Mouse (Mus musculus) hindbrain, embryonic 14.5 days (tissue): ENCODE data around the gene Pdzd7. TPM values are rescaled to one million over a fixed set of nuclear protein-coding genes. Genes with fewer than 3 reads are reported as not detected.

Source experiments
- ATAC-seq: fragments of 200-750 bp; cut with Nextera tagmentation; 2 replicates; pipeline ENCODE4 v1.8.0; 2017; ENCODE audit warnings: moderate number of reproducible peaks, mild to moderate bottlenecking, moderate TSS enrichment, moderate library complexity; ENCODE audit not compliant: low FRiP score
- DNase-seq: peaks from one replicate; pipeline ENCODE4 v3.0.0-alpha.2; 2015; ENCODE audit warnings: low spot score
- H3K27ac ChIP-seq: fragments of 300-500 bp; sonication (generic); 2 replicates; pipeline ENCODE4 v1.5.1; 2014; ENCODE audit warnings: mild to moderate bottlenecking, moderate library complexity
- H3K27me3 ChIP-seq: fragments of 300-500 bp; sonication (generic); 2 replicates; pipeline ENCODE4 v1.6.1; 2014; ENCODE audit warnings: mild to moderate bottlenecking, low read length, mixed read lengths; ENCODE audit not compliant: control insufficient read depth, insufficient read depth
- H3K36me3 ChIP-seq: fragments of 300-500 bp; sonication (generic); replicated peaks from 2 replicates; pipeline ENCODE4 v1.6.1; 2014; ENCODE audit not compliant: control insufficient read depth, insufficient read depth
- H3K4me1 ChIP-seq: fragments of 300-500 bp; sonication (generic); replicated peaks from 2 replicates; pipeline ENCODE4 v1.6.1; 2014; ENCODE audit warnings: antibody characterized with exemption, low read length, mixed read lengths; ENCODE audit not compliant: control insufficient read depth, insufficient read depth
- H3K4me2 ChIP-seq: fragments of 300-500 bp; sonication (generic); replicated peaks from 2 replicates; pipeline ENCODE4 v1.6.1; 2014; ENCODE audit warnings: mild to moderate bottlenecking, moderate library complexity
- H3K4me3 ChIP-seq: fragments of 300-500 bp; sonication (generic); replicated peaks from 2 replicates; pipeline ENCODE4 v1.5.1; 2014; ENCODE audit warnings: mild to moderate bottlenecking, low read length
- H3K9ac ChIP-seq: fragments of 300-500 bp; sonication (generic); 2 replicates; pipeline ENCODE4 v1.6.1; 2014
- H3K9me3 ChIP-seq: fragments of 300-500 bp; sonication (generic); 2 replicates; pipeline ENCODE4 v1.6.1; 2016; ENCODE audit warnings: low read length; ENCODE audit not compliant: control insufficient read depth
- WGBS: fragments of 180-500 bp; shearing (Covaris S2); extraction: QIAGEN DNeasy Blood & Tissue Kit; methylation state at CpG from one replicate; pipeline ENCODE4 v1.1.7; 2014; 5-methylcytosine and 5-hydroxymethylcytosine counted together
- polyA plus RNA-seq: library from polyadenylated mRNA; unstranded; fragments of >200 nt; fragmentation: Nextera tagmentation; extraction: Ambion mirVana; gene quantifications from 2 replicates; pipeline ENCODE4 v1.2.1, GENCODE M21; 2014

Pdzd7 gene
- polyA plus RNA-seq, 1 experiment from 2014 or later, result 2.5 TPM

GRCm38 (mm10) chr19:45049523-45049922 is 4.0 kb upstream of the Pdzd7 start:
- WGBS, result 81% methylated on average over 9 of the region's 9 CpGs
- ATAC-seq, result no peak
- peak overlapping the region; percentile 76 for H3K4me2 ChIP-seq
- peak overlapping the region; percentile 72; the same call in 1 of the 2 replicates for H3K9ac ChIP-seq
- no peak overlapping the region for H3K27ac ChIP-seq
- no peaks in the 10 kb centered on the region for H3K9me3 ChIP-seq
- H3K36me3 ChIP-seq, result peaks cover 53% of the 10 kb centered on the region
- DNase-seq, result no peak
- peaks cover 10% of the 10 kb centered on the region; the same call in 1 of the 2 replicates for H3K27me3 ChIP-seq
- peak overlapping the region; percentile 50 for H3K4me3 ChIP-seq
- peaks cover 29% of the 10 kb centered on the region for H3K4me1 ChIP-seq

GRCm38 (mm10) chr19:45048644-45049365 is 3.3 kb upstream of the Pdzd7 start:
- ATAC-seq (no peak), DNase-seq (no peak)
- Histone ChIP-seq H3K27ac (peak overlapping the region; percentile 94), H3K4me2 (peak overlapping the region; percentile 76), H3K9ac (peak overlapping the region; percentile 72), H3K36me3 (peaks cover 46% of the 10 kb centered on the region), H3K4me1 (peaks cover 29% of the 10 kb centered on the region), H3K9me3 (no peaks in the 10 kb centered on the region), H3K4me3 (peak overlapping the region; percentile 50), H3K27me3 (peaks cover 10% of the 10 kb centered on the region; the same call in 1 of the 2 replicates)
- WGBS, result 79% methylated on average over 12 of the region's 12 CpGs

GRCm38 (mm10) chr19:45047935-45048643 is 2.6 kb upstream of the Pdzd7 start:
- peaks cover 39% of the 10 kb centered on the region for H3K36me3 ChIP-seq
- no peaks in the 10 kb centered on the region for H3K9me3 ChIP-seq
- DNase-seq (peak; percentile 33), ATAC-seq (peak; percentile 48)
- WGBS, result 33% methylated on average over 11 of the region's 11 CpGs
- H3K4me3 ChIP-seq, result peak overlapping the region; percentile 50
- H3K4me1 ChIP-seq, result peaks cover 29% of the 10 kb centered on the region
- H3K27me3 ChIP-seq, result peaks cover 10% of the 10 kb centered on the region; the same call in 1 of the 2 replicates
- peak overlapping the region; percentile 76 for H3K4me2 ChIP-seq
- H3K27ac ChIP-seq, result peak overlapping the region; percentile 94
- peak overlapping the region; percentile 72 for H3K9ac ChIP-seq

GRCm38 (mm10) chr19:45047417-45047934 is 2.0 kb upstream of the Pdzd7 start, which contains the start of gene Sfxn3:
Sfxn3 (plus strand) TSS chr19:45047503.
- peak within 1 kb of the TSS; percentile 76 for H3K4me2 ChIP-seq
- under 1% methylated on average over 26 of the region's 26 CpGs for WGBS
- peak; percentile 85 for ATAC-seq
- peak within 1 kb of the TSS; percentile 72 for H3K9ac ChIP-seq
- DNase-seq, result peak; percentile 90
- H3K36me3 ChIP-seq, result peaks cover 32% of the 10 kb centered on the region
- peaks cover 29% of the 10 kb centered on the region for H3K4me1 ChIP-seq
- peak within 1 kb of the TSS; percentile 50 for H3K4me3 ChIP-seq
- no peaks in the 10 kb centered on the region for H3K9me3 ChIP-seq
- peaks cover 10% of the 10 kb centered on the region; the same call in 1 of the 2 replicates for H3K27me3 ChIP-seq
- H3K27ac ChIP-seq, result peak within 1 kb of the TSS; percentile 94

- peak; percentile 80 for DNase-seq
- peak overlapping the region; percentile 76 for H3K4me2 ChIP-seq
- peak; percentile 54 for ATAC-seq
- peak overlapping the region; percentile 50 for H3K4me3 ChIP-seq
- H3K36me3 ChIP-seq, result peaks cover 25% of the 10 kb centered on the region
- no peaks in the 10 kb centered on the region for H3K9me3 ChIP-seq
- H3K4me1 ChIP-seq, result peaks cover 29% of the 10 kb centered on the region
- peak overlapping the region; percentile 94 for H3K27ac ChIP-seq
- WGBS, result 1% methylated on average over 34 of the region's 34 CpGs
- peaks cover 10% of the 10 kb centered on the region; the same call in 1 of the 2 replicates for H3K27me3 ChIP-seq
- H3K9ac ChIP-seq, result peak overlapping the region; percentile 72
Measured at GRCm38 (mm10) chr19:45046523-45047321, 1.2 kb upstream of the Pdzd7 start.

GRCm38 (mm10) chr19:45045236-45045635 is 281 bp downstream of the Pdzd7 start:
- Histone ChIP-seq H3K27ac (no peak overlapping the region), H3K4me3 (no peak overlapping the region), H3K36me3 (0 out of 2 replicates have a peak, but pooled peaks cover 11% of the 10 kb centered on the region), H3K4me1 (peaks cover 29% of the 10 kb centered on the region), H3K27me3 (peaks cover 10% of the 10 kb centered on the region; the same call in 1 of the 2 replicates), H3K9ac (no peak overlapping the region), H3K9me3 (no peaks in the 10 kb centered on the region), H3K4me2 (no peak overlapping the region)
- DNase-seq, result no peak
- WGBS, result 57% methylated on average over 15 of the region's 15 CpGs
- ATAC-seq, result no peak

GRCm38 (mm10) chr19:45044389-45044927 is 1.1 kb downstream of the Pdzd7 start:
- H3K4me1 ChIP-seq, result peaks cover 25% of the 10 kb centered on the region
- H3K4me3 ChIP-seq, result no peak overlapping the region
- 0 out of 2 replicates have a peak, but pooled peaks cover 4% of the 10 kb centered on the region for H3K36me3 ChIP-seq
- H3K27me3 ChIP-seq, result peaks cover 14% of the 10 kb centered on the region
- no peak overlapping the region for H3K4me2 ChIP-seq
- WGBS, result 62% methylated on average over 11 of the region's 11 CpGs
- ATAC-seq (no peak), DNase-seq (no peak)
- H3K9ac ChIP-seq, result no peak overlapping the region
- no peaks in the 10 kb centered on the region for H3K9me3 ChIP-seq
- no peak overlapping the region for H3K27ac ChIP-seq

GRCm38 (mm10) chr19:45040214-45040613 is 5.3 kb downstream of the Pdzd7 start:
- H3K27me3 ChIP-seq, result peaks cover 8% of the 10 kb centered on the region
- no peak overlapping the region for H3K4me3 ChIP-seq
- H3K36me3 ChIP-seq, result no peaks in the 10 kb centered on the region
- no peak overlapping the region for H3K9ac ChIP-seq
- H3K4me1 ChIP-seq, result no peaks in the 10 kb centered on the region
- H3K27ac ChIP-seq, result no peak overlapping the region
- H3K4me2 ChIP-seq, result no peak overlapping the region
- DNase-seq (no peak), ATAC-seq (no peak)
- 47% methylated on average over 13 of the region's 13 CpGs for WGBS
- H3K9me3 ChIP-seq, result no peaks in the 10 kb centered on the region
